Mouse (Mus musculus) CH12.LX (cell line): ENCODE data around the gene Wwp2.

Source experiments
- BHLHE40 ChIP-seq: IDR thresholded peaks from 2 replicates; pipeline ENCODE4 v1.6.1; 2011; ENCODE audit warnings: mild to moderate bottlenecking, low read depth, low read length, improper control_type of control experiment
- CHD2 ChIP-seq: IDR thresholded peaks from 2 replicates; pipeline ENCODE4 v1.6.1; 2011; ENCODE audit warnings: low read length, improper control_type of control experiment
- CTCF ChIP-seq, 2 experiments: IDR thresholded peaks in 1 of 2; conservative IDR thresholded peaks in 1 of 2; 2 replicates each; pipeline ENCODE4 v1.5.1; 2011 to 2012; ENCODE audit warnings: low read depth in 2 of 2, low read length in 2 of 2, improper control_type of control experiment in 1 of 2, inconsistent platforms in 1 of 2, mild to moderate bottlenecking in 1 of 2, moderate library complexity in 1 of 2
- E2F4 ChIP-seq: IDR thresholded peaks from 2 replicates; pipeline ENCODE4 v1.6.1; 2011; ENCODE audit warnings: low read depth, low read length, improper control_type of control experiment; ENCODE audit not compliant: insufficient replicate concordance
- MAFK ChIP-seq: IDR thresholded peaks from 2 replicates; pipeline ENCODE4 v1.6.1; 2011; ENCODE audit warnings: low read length, improper control_type of control experiment; ENCODE audit not compliant: insufficient replicate concordance
- MAX ChIP-seq: IDR thresholded peaks from 2 replicates; pipeline ENCODE4 v1.6.1; 2011; ENCODE audit warnings: low read length, improper control_type of control experiment
- MEF2A ChIP-seq: IDR thresholded peaks from 2 replicates; pipeline ENCODE4 v1.6.1; 2014; ENCODE audit warnings: low read depth, mild to moderate bottlenecking, inconsistent platforms, low read length, improper control_type of control experiment, borderline replicate concordance
- MYC ChIP-seq: IDR thresholded peaks from 2 replicates; pipeline ENCODE4 v1.6.1; 2011; ENCODE audit warnings: low read depth, mild to moderate bottlenecking, improper control_type of control experiment, low read length
- POLR2A ChIP-seq: IDR thresholded peaks from 2 replicates; pipeline ENCODE4 v1.6.1; 2011; ENCODE audit warnings: low read depth, mild to moderate bottlenecking, improper control_type of control experiment, low read length
- POLR2AphosphoS2 ChIP-seq: IDR thresholded peaks from 2 replicates; pipeline ENCODE4 v1.6.1; 2011; ENCODE audit warnings: low read depth, low read length, improper control_type of control experiment
- UBTF ChIP-seq: IDR thresholded peaks from 2 replicates; pipeline ENCODE4 v1.6.1; 2012; ENCODE audit warnings: low read depth, mild to moderate bottlenecking, inconsistent platforms, low read length, improper control_type of control experiment, moderate library complexity
- USF1 ChIP-seq: IDR thresholded peaks from 2 replicates; pipeline ENCODE4 v1.6.1; 2014; ENCODE audit warnings: low read depth, mild to moderate bottlenecking, inconsistent platforms, low read length, improper control_type of control experiment
- ZNF384 ChIP-seq: IDR thresholded peaks from 2 replicates; pipeline ENCODE4 v1.6.1; 2012; ENCODE audit warnings: low read depth, low read length, improper control_type of control experiment, inconsistent platforms

DNA sequence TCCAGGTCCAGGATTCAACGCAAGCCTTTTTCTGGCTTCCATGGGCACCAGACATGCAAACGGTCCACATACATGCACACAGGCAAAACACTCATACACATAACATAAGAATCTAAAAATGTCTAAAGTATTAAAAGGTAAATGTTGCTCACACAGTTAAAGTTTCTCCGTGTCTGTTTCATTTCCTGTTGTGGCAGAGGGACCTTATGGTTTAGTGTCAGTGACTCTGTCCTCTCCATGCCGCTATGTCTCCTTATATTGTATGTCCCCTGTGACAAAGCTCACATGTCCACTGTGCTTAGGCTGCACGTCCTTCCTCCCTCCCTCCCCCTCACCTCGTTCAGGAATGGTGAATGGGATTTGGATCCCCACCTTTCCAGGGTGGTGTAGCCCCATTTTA lies 13.5 kb downstream of the Wwp2 start:
- TF ChIP-seq POLR2A = no peak
- TF ChIP-seq BHLHE40 = no peak
- TF ChIP-seq MAX = no peak
- TF ChIP-seq CHD2 = no peak
- TF ChIP-seq MAFK = no peak
- no peak for TF ChIP-seq CTCF (conservative IDR thresholded peaks at IDR 0.05 in 1 of 2, IDR thresholded peaks at IDR 0.05 in 1 of 2; ENCODE audit: low read depth in 2 of 2, low read length in 2 of 2)
- no peak for TF ChIP-seq POLR2AphosphoS2
- TF ChIP-seq UBTF = no peak
- TF ChIP-seq E2F4 = no peak
- no peak for TF ChIP-seq MYC
- no peak for TF ChIP-seq ZNF384
- TF ChIP-seq MEF2A = no peak
- no peak for TF ChIP-seq USF1
